Mouse (Mus musculus): ENCODE data around the gene Nxnl2.

DNA sequence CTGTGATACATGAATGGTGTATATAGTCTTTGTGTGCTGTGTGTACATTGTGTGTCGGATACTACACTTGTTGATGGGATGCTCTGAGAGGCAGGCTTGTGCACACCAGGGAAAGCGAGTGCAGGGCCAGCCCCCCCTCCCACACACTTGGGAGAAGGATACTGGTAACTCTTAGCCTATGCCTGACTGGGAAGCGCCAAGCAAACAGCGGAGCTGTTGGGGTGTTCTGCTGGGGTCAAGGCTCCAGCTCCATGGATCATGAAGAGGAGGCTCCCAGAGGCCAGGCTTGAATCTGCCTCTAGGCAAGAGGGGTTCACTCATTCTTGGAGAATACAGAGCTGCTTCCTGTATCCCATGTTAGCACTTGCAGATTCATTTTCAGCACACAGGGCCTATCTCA is 50.1 kb downstream of the Nxnl2 start:
- TF ChIP-seq EP300 (IDR thresholded peaks at IDR 0.05; ENCODE audit: insufficient read depth, low read depth, low read length) (no peak), CTCF (IDR thresholded peaks at IDR 0.05) (no peak), POLR2A (IDR thresholded peaks at IDR 0.05; ENCODE audit: insufficient read depth, low read depth, low read length) (no peak)
